Mouse (Mus musculus) urinary bladder, postnatal 10 days (tissue): ENCODE measurements around the gene Lyve1.
"Not testable (repeated sequence)": the region's sequence is repeated elsewhere in the genome, so short reads cannot be mapped to it uniquely, and the experiment has no call there.

Experiments
- DNase-seq: peaks from one replicate; pipeline ENCODE4 v3.0.0; 2022; ENCODE audit warnings: low spot score

Lyve1 gene

DNA sequence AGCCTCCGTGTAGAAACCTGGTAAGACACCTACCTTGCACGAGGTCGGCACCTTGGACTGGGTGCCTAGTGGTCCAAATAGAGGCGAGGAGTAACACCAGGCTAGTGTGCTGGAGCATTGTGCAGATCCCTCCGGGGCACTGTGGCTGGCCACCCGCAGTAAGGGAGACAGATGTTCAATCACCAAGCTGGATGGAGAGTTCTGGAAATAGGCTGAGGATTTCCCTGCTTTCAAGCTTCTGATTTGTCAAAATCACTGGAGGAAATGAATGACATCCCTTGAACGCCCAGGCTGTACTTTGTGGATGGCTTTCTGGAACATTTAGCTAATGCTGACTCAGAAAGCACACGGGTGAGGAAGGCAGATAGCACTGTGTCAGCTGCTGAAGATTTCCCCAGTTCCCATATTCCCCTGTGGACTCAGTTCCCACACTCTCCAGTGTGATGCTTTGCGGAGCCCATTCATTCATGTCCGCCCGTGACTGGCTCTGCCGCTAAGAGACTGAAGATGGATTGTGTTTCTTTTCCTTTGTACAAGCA is at the start of gene Lyve1:
Gene Lyve1 (minus strand): TSS at position 489 of the 539 bp plus-strand sequence.
- DNase-seq, result no peak

DNA sequence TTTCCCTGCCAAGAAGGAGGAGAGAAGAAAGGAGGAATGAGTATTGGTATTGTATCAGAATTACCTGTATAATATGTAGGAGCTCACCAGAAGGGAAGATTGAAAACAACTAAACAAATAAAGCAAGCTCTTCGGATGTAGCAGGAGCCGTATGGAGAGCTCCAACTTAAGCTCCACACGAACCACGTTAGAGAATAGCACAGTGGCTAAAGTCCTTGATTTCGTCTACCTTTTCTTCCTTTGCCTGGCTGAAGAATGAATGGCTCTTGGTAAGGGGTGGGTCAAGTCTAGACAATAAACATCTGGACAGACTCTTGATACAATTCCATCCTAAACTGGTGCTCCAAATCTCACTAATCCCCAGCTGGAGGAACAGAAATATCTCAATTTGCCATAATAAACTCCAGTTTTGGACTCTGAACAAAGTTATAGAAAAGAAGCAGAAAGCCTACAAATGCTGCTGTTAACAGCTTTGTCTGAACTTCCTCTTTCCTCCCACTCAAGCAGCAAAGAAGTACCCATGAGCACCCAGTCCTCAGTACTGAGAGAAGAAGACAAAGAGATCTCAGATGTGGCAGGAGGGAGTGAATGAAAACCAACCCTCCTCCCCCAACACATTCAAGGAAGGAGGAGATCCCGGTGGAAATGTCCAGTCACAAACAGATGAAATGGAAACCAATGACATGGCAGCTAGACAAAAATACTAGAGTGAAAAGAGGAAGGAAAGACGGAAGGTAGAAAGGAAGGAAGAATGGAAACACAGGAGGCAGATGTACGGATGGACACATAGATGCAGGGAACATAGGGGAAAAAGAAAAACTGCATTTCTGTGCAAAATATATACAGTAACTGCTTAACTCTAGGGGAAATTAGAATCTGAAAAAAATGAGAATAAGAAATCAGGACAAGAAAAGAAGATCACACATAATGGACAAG is 45.4 kb upstream of the Lyve1 start:
- DNase-seq, result no peak

DNA sequence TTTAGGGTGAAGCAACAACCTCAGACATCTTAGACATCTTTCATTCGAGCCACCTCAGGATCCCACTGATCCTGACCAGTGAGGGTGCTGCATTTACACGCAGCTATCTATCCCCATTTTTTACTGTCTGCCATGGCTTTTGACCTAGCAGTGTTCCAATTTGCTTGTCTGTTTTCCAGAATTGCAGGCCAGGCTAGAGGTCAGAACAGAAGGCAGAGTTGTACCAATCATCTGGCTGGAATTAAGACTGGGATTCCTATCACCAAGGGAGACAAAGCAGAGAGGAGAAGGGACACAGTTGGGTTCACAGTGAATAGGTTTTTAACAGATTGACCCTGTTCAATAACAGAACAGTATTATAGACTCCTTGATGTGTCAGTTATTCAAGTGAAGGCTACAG is 43.5 kb upstream of the Lyve1 start:
- DNase-seq, result no peak

DNA sequence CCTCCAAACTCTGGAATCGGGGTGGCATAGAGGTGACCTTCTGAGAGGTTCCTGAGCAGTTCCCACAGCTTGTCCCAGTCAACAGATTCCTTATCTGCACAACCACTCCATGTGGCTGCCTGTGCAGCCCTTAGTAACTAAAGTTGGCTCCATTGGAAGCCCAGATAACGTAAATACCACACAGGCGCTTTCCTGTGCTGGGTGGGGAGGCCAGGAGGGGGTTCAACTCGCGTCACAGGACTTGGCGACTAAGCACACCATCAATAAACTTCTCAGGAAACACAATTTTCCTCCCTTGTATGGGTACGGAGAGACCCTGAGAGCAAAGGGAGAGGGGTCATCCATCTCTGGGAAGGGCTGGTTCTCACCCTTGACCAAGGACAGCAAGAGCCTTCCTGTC is 40.2 kb upstream of the Lyve1 start:
- no peak for DNase-seq

DNA sequence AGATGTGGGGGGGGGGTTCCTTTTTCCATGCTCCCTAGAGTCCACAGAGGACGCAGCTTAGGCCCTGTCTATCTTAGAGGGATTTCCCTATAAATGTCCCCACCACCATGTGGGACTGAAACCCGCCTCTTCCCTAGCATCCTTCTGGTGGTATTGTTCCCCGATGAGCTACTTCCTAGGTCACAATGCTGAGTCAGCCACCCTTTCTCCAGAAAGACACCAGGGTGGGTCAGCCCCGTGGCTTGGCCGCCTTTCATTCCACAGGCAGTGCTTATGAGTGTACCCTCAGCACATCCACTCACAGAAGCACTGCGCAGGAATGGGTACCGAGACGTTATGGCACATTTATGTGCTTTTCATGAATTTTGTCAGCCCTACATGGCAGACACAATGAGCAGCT is 34.2 kb upstream of the Lyve1 start:
- DNase-seq, result no peak

DNA sequence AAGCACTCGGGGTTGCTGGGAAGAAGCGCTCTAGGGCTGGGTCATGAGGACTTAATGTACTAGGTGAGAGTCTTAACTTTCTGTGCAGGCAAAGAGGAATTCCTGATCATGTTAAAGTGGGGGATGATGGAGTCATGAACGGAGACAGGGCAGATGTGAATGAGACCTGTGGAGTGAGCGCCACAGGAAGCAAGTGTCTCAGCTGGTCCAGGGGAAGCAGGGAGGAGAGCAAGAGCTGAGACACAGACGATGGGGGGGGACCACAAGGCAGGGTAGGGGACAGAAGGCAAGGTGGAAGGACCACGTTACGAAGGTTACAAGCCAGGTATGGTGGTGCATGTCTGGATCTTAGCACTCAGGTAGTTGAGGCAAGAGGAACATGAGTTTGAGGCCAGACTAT is 33.4 kb upstream of the Lyve1 start:
- DNase-seq, result no peak

DNA sequence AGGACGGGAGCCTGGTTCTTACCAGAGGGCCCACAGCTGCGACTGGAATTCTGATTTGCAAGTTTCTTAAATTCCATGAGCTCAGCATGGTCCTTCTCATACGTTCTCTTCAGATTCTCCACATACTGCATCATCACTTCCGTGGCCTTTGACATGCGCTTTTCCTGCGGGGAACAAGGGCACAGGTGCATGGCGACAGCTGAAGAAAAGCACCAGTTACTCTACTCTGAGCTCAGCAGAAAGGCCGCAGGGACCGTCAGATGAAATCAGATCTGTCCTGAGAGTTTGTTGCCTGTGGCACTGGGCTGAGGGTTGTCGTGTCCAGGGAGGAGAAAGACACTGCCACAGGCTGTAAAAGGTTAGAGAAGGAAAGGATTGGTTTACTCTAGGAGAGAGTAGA is 32.7 kb upstream of the Lyve1 start:
- DNase-seq, result not testable (repeated sequence)

DNA sequence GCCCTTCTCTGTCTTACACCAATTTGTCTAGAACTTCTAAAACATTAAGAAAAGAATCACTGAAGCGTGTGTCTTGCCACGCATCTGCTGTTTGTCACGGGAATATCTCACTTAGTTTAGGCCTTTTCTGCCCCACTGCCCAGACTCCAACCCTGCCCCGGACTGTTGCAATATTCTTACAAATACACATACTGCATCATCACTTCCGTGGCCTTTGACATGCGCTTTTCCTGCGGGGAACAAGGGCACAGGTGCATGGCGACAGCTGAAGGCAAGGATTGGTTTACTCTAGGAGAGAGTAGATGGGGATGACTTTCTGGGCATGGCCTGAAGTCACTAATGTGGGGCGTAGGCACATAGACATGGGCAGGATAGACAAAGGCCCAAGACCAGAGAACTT is 31.6 kb upstream of the Lyve1 start:
- no peak for DNase-seq

DNA sequence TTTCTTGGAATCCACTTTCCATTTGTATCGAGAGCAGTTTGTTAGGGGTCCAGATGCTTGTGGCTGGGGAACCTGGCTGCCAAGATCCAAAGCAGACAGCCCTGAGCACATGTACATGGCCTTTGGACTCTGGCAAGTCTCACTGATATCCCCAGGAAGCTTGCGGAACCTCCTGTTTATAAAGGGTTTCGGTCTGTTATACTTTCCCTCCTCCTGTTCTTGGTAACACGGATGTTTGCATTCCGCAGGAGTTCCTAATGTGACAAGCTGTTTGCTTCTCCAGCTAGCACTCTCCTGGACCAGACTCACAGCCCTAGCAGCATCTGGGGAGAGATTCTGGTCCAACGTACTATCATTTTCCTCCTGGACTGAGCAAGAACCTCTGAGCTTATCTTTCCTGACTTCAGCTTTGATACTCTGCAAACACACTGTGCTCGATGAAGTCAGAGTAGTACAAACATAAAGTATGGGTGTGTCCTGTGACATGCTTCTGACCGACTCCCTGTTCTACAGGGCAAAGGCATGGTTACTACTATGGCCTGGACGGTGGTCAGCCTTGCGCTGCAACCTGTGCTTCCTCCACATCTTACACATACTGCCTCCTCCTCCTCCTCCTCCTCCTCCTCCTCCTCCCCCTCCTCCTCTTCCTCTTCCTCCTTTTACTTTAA is 31.0 kb upstream of the Lyve1 start:
- no peak for DNase-seq

DNA sequence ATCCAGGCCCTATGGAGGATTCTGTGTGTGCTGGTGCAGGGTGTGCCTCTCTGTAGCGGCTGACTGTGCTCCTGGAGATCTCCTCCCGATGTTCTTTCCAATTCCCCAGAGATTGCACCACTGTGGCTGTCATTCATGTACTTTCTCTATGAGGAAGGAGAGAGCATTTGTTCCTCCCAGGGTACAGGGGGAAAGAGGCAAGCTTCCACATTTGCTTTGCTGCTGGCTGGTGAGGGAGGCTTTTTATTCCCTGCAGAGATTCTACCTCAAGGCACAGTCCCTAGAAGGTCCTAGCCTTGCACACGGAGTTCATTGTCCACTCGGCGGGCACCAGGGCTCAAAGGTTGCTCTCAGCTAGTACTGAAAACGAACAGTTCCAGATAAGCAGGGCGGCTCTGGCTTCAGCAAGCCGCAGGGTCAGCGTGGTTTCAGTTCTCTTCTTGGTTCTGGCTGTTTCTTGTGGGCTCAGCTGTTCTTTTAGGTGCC is 28.5 kb upstream of the Lyve1 start:
- no peak for DNase-seq

DNA sequence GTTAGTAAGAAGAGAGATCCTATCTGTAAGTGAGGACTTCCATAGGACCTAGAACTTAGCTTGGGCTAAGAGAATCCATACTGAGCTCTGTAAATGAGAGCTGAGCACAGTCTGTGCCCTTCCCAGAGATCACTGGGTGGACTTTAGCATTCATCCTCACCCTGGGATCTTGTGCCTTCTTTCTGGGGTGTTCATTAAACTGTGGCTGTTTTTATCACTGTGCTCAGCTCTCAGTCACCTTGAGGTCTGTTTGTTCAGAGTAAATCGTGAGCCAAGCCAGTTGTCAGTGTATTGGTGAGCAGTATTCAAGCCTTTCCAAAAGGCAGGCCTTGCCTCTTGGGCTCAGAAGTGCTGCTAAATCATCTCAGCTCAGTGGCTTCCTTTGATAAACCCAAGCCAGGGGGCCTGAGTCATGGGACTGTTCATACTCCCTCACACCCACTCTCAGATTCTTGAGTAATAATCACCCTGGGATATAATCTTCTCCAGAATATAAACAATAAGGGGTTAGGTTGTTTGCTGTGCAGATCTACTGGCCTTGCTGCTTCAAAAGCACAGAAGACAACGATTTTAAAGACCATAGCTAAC is 18.8 kb upstream of the Lyve1 start:
- DNase-seq, result no peak

DNA sequence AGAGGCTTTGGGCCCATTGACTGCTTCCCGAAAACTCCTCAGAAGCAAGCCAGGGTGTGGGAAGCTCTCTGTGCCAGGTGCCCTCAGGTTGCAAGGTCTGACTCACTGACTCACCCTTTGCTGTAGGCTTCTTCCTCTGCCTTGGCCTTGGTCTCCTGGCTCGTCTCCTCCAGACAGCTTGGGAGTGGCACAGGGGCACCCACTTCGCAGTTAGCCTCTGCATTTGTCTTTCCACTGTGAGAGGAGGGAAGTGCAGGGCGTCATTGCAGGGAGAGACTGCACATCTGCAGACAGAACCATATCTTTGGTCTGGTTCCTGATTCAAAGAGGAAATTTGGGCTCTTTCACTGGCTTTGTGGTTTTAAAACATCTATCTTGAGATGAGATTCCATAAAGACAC is 15.0 kb upstream of the Lyve1 start:
- no peak for DNase-seq

DNA sequence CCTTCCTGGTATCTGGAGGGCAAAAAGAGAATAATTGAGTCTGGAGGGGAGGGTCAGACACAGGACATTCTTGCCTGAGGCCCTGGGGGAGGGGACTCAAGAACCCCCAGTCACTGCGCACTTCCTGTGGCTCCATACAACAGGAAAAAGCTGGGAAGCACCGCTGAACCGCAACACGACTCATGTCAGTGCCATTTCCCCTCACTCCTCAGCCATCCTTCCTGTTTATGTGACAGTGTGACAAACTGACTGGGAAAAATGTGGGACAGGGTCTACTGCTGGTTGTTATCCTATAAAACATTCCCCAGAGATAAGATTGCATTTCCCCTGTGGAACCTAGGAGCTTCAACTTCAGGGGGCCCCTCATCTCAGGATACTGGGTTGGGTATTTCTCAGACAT is 13.9 kb upstream of the Lyve1 start:
- no peak for DNase-seq

DNA sequence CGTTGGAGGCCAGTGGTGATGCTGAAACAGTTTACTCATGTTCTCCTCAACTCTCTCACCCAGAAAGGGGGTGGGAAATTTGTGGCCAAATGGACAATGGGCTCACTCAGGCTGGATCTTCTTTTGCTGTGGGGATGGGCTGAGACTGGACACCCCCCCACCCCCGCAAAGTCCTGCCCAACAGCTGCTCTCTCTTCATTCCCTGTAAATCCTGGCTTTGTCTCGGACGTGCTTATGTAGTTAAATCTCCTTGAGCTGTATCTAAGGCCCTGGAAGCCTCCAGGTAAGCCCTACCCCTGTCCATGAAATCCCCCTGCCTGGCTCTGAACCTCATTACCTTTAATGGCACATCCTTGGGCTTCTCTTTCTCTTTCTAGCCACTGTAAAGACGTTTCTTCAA is 5.8 kb upstream of the Lyve1 start:
- no peak for DNase-seq

DNA sequence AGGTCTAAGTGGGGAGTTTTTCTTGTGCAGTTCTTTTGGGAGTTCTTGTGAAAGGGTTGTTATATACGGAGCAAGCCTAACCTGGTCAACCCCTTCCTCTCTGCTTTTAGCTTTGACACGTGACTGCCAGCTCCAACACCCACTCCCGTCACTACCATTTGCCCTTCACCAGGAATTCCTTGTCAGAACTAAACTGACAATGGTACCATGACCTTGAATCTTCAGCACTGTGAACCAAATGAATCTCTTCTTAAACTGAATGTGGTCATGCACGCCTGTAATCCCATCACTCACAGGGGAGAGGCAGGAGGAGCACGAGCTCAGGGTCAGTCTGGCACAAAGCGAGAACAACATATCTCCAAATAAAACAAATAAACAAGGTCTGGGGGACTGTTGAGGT is 4.1 kb upstream of the Lyve1 start:
- no peak for DNase-seq

DNA sequence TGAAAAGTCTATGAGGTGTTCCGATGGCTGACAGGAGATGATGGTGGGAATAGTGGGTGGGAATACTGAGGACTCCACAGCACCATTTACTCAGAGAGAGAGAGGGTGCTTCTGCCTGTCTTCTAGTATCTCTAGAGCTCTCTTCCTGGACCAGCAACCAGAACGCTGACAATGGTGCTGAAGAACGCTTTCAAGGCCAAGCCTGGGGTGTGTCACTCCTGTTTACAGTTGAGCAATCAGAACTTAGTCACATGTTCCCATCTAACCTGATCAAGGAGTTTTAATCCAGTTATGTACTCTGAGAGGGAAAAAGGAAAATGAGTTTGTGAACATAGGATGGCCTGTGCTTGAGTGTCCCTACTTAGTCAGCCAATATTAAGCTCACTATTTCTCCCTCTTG is 3.0 kb upstream of the Lyve1 start:
- no peak for DNase-seq

DNA sequence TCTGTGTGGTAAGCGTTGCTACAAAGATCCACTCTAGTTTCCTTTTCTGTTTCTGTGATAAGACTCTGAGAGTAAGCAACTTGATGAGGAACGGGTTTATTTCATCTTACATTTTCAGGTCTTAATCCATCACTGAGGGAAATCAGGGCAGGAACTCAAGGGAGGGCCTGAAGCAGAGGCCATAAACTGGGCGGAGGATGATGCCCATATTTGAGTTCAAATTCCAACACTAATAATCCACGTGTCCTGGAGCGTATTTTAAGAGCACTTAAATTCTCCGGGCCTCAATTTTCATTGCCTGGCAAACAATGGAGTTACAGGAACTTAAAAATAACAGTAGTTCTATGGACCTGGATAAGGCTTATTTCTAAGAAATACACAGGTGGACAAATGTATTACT is 2.5 kb upstream of the Lyve1 start:
- DNase-seq, result no peak

DNA sequence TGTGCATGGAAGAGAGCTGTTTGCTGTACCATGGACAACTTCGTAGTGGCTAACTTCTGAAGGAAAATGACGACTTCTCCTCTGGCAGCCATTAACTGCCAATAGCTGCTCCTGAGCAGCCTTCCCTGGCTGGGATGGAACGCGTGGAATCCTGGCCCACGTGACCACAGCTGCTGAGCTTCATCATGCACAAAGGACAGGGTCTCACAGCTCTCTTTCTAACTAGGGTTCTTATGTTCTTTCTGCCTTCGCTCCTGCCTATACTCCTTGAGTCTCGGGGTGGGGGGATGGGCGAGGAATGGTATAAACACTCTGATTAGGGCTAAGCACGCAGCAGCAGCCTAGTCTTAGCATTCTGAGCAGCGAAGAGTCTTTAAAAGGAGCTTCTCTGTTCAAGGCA is 2.0 kb upstream of the Lyve1 start:
- DNase-seq, result no peak

DNA sequence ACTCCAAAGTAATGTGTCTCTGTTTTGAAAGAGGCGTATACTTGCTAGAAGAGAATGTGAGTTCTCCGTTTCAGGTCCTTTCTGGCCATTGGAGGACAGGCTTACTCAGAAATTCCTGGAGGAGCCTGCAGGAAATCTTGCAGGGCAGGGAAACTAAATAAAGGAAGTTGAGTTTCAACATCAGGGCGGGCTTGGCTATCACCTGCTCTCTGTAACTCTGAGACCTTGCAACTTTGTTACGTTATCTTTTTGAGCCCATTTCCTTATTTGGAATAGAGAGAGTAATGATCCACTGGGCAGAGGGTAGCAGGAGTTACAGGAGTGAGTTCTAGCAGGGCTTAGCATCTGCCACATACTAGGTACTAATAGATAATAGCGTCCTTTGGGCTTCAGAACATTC is 2.9 kb downstream of the Lyve1 start:
- DNase-seq, result no peak

DNA sequence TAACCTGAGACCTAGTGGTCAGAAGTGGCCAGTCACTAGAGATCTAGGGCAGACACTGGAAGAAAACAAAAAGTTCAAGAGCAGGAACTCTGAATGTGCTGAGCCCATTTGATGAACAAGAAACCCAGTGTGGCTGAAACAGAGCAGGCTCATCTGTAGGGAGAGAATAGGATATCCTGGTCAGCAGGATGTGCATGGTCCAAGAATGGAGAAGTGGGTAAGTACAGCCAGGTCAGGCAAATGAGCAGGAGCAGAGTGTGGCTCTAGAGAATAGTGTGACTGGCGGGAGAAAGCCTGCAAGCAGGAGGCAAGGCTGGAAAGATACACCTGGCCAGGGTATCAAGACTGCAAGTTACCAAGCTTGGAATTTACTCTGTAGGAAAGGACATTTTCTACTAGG is 7.4 kb downstream of the Lyve1 start:
- no peak for DNase-seq

DNA sequence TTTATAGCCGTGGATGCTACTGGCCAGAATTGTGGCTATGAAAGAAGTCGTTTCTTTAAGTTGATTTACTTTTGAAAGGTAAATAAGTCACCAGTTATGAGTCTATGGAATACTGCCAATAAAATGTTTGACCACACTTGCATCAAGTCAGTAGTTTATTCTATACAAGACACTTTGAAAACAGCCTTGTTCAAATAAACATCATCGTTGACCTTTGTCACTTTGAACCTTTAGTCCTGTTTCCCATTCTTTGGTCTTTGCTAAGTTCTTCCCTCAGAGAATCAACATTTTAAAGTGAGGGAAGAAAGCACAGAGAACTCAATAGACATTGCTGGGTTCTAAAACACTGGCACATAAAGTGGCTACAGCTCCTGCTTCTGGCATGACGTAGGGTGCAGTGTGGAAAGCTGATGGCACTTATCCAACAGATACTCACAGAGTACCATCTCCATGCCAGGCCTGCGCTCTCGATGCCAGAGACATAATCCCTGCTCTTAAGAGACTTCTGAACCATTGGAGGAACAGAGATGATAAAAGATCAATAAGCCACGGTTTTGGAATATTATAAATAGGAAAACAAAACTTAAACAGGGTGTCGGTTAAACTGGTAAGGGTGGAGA is 8.0 kb downstream of the Lyve1 start:
- DNase-seq, result no peak

DNA sequence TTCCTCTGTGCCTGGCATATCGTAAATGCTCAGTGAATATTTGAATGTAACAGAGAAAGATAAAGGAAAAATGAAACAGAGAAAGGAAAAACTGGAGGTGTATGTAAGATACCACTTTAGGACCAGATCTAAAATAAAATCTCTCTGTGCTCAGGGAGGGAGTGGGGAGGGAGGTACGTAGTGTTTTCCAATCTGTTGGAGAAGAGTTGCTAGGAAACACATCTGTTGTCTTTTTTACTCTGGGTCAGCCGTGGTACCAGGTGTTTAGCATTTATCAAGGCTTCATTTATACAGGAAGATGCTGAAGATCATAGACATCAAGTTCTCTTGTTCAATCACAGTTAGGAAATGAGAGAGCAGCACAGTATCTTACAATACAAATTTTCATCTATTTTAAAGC is 8.5 kb downstream of the Lyve1 start:
- DNase-seq, result no peak
